Mouse (Mus musculus) MEL (cell line): ENCODE measurements around the gene Slc16a10. TPM values are rescaled to one million over a fixed set of nuclear protein-coding genes. Genes with fewer than 3 reads are reported as not detected.

Source experiments
- DNase-seq: peaks from one replicate; pipeline ENCODE4 v3.0.0; 2011; ENCODE audit warnings: low read depth, low spot score
- H3K27ac ChIP-seq: 2 replicates; pipeline ENCODE4 v1.5.1; 2012; ENCODE audit warnings: low read depth, mild to moderate bottlenecking, control low read depth, low read length, moderate library complexity; ENCODE audit not compliant: control insufficient read depth
- H3K27me3 ChIP-seq, 2 experiments: fragments of 150-350 bp in 1 of 2; sonication (generic) in 1 of 2; 2 replicates each; pipeline ENCODE4 v1.6.1; 2012; ENCODE audit warnings: low read length in 2 of 2, mild to moderate bottlenecking in 2 of 2, improper control_type of control experiment in 1 of 2, moderate library complexity in 1 of 2; ENCODE audit not compliant: insufficient read depth in 2 of 2, control insufficient read depth in 1 of 2
- H3K36me3 ChIP-seq, 2 experiments: 2 replicates each; pipeline ENCODE4 v1.6.1; 2012 to 2014; ENCODE audit warnings: low read length in 2 of 2, improper control_type of control experiment in 1 of 2, inconsistent platforms in 1 of 2, mild to moderate bottlenecking in 1 of 2; ENCODE audit not compliant: insufficient read depth in 2 of 2, control insufficient read depth in 1 of 2
- H3K4me1 ChIP-seq, 2 experiments: fragments of 150-350 bp in 1 of 2; sonication (generic) in 1 of 2; 2 replicates each; pipeline ENCODE4 v1.6.1; 2012; ENCODE audit warnings: low read length in 2 of 2, improper control_type of control experiment in 1 of 2, mild to moderate bottlenecking in 1 of 2; ENCODE audit not compliant: insufficient read depth in 2 of 2, control insufficient read depth in 1 of 2
- H3K4me3 ChIP-seq, 2 experiments: fragments of 150-350 bp in 1 of 2; sonication (generic) in 1 of 2; 2 replicates each; pipeline ENCODE4 v1.5.1; 2012; ENCODE audit warnings: low read depth in 2 of 2, low read length in 2 of 2, mild to moderate bottlenecking in 2 of 2, moderate library complexity in 2 of 2, control low read depth in 1 of 2, improper control_type of control experiment in 1 of 2; ENCODE audit not compliant: control insufficient read depth in 1 of 2, insufficient read depth in 1 of 2
- H3K79me2 ChIP-seq: 2 replicates; pipeline ENCODE4 v1.6.1; 2012; ENCODE audit warnings: mild to moderate bottlenecking, low read length, moderate library complexity; ENCODE audit not compliant: control insufficient read depth, poor library complexity, insufficient read depth
- H3K9ac ChIP-seq: 2 replicates; pipeline ENCODE4 v1.6.1; 2012; ENCODE audit warnings: low read depth, mild to moderate bottlenecking, control low read depth, low read length, moderate library complexity; ENCODE audit not compliant: control insufficient read depth, poor library complexity, severe bottlenecking
- H3K9me3 ChIP-seq: fragments of 150-350 bp; sonication (generic); replicated peaks from 2 replicates; pipeline ENCODE4 v1.6.1; 2012; ENCODE audit warnings: mild to moderate bottlenecking, low read length, improper control_type of control experiment, moderate library complexity; ENCODE audit not compliant: insufficient read depth
- BHLHE40 ChIP-seq: IDR thresholded peaks from 2 replicates; pipeline ENCODE4 v1.6.1; 2012; ENCODE audit warnings: low read depth, mild to moderate bottlenecking, inconsistent platforms, low read length, improper control_type of control experiment, borderline replicate concordance
- CTCF ChIP-seq, 3 experiments: IDR thresholded peaks in 2 of 3; conservative IDR thresholded peaks in 1 of 3; 2 replicates each; pipeline ENCODE4 v1.5.1; 2011 to 2012; ENCODE audit warnings: low read length in 3 of 3, low read depth in 2 of 3, mild to moderate bottlenecking in 2 of 3, improper control_type of control experiment in 1 of 3, inconsistent platforms in 1 of 3, mixed read lengths in 1 of 3, moderate library complexity in 1 of 3; ENCODE audit not compliant: control insufficient read depth in 1 of 3, insufficient read depth in 1 of 3, poor library complexity in 1 of 3, severe bottlenecking in 1 of 3
- ETS1 ChIP-seq: IDR thresholded peaks from 2 replicates; pipeline ENCODE4 v1.6.1; 2012; ENCODE audit warnings: low read depth, mild to moderate bottlenecking, inconsistent platforms, low read length, improper control_type of control experiment, moderate library complexity
- HCFC1 ChIP-seq: IDR thresholded peaks from 2 replicates; pipeline ENCODE4 v1.6.1; 2012; ENCODE audit warnings: low read depth, mild to moderate bottlenecking, inconsistent platforms, low read length, improper control_type of control experiment, moderate library complexity
- MAZ ChIP-seq: IDR thresholded peaks from 2 replicates; pipeline ENCODE4 v1.6.1; 2012; ENCODE audit warnings: low read depth, mild to moderate bottlenecking, inconsistent platforms, low read length, improper control_type of control experiment
- MXI1 ChIP-seq: IDR thresholded peaks from 2 replicates; pipeline ENCODE4 v1.6.1; 2011; ENCODE audit warnings: mild to moderate bottlenecking, low read depth, low read length, improper control_type of control experiment
- MYB ChIP-seq: IDR thresholded peaks from 2 replicates; pipeline ENCODE4 v1.6.1; 2011; ENCODE audit warnings: mild to moderate bottlenecking, low read depth, low read length, improper control_type of control experiment
- NRF1 ChIP-seq: IDR thresholded peaks from 2 replicates; pipeline ENCODE4 v1.6.1; 2014; ENCODE audit warnings: low read depth, mild to moderate bottlenecking, inconsistent platforms, low read length, improper control_type of control experiment, moderate library complexity; ENCODE audit not compliant: poor library complexity, insufficient read depth, severe bottlenecking
- POLR2A ChIP-seq, 2 experiments: IDR thresholded peaks; 2 replicates each; pipeline ENCODE4 v1.6.1; 2011 to 2012; ENCODE audit warnings: low read length in 2 of 2, mild to moderate bottlenecking in 2 of 2, control low read depth in 1 of 2, improper control_type of control experiment in 1 of 2, low read depth in 1 of 2, moderate library complexity in 1 of 2; ENCODE audit not compliant: control insufficient read depth in 1 of 2, insufficient read depth in 1 of 2, poor library complexity in 1 of 2
- POLR2AphosphoS2 ChIP-seq: IDR thresholded peaks from 2 replicates; pipeline ENCODE4 v1.6.1; 2011; ENCODE audit warnings: low read length, improper control_type of control experiment
- RAD21 ChIP-seq: IDR thresholded peaks from 2 replicates; pipeline ENCODE4 v1.6.1; 2011; ENCODE audit warnings: mild to moderate bottlenecking, low read depth, low read length, improper control_type of control experiment
- RCOR1 ChIP-seq: IDR thresholded peaks from 2 replicates; pipeline ENCODE4 v1.6.1; 2012; ENCODE audit warnings: low read depth, mild to moderate bottlenecking, inconsistent platforms, low read length, improper control_type of control experiment
- SMC3 ChIP-seq: IDR thresholded peaks from 2 replicates; pipeline ENCODE4 v1.6.1; 2011; ENCODE audit warnings: low read depth, low read length, improper control_type of control experiment
- TAL1 ChIP-seq: IDR thresholded peaks from 2 replicates; pipeline ENCODE4 v1.6.1; 2012; ENCODE audit warnings: mild to moderate bottlenecking, inconsistent platforms, low read length, moderate library complexity, mixed read lengths
- TCF12 ChIP-seq: IDR thresholded peaks from 2 replicates; pipeline ENCODE4 v1.6.1; 2014; ENCODE audit warnings: low read depth, mild to moderate bottlenecking, inconsistent platforms, low read length, improper control_type of control experiment, moderate library complexity
- UBTF ChIP-seq: IDR thresholded peaks from 2 replicates; pipeline ENCODE4 v1.6.1; 2012; ENCODE audit warnings: low read depth, mild to moderate bottlenecking, inconsistent platforms, low read length, improper control_type of control experiment, moderate library complexity, borderline replicate concordance; ENCODE audit not compliant: insufficient read depth
- USF1 ChIP-seq: IDR thresholded peaks from 2 replicates; pipeline ENCODE4 v1.6.1; 2014; ENCODE audit warnings: low read depth, mild to moderate bottlenecking, inconsistent platforms, low read length, improper control_type of control experiment, moderate library complexity
- USF2 ChIP-seq, 2 experiments: IDR thresholded peaks; 2 replicates each; pipeline ENCODE4 v1.6.1; 2011 to 2012; ENCODE audit warnings: improper control_type of control experiment in 2 of 2, low read length in 2 of 2, borderline replicate concordance in 1 of 2, inconsistent platforms in 1 of 2, low read depth in 1 of 2, mild to moderate bottlenecking in 1 of 2; ENCODE audit not compliant: insufficient read depth in 1 of 2
- ZKSCAN1 ChIP-seq: IDR thresholded peaks from 2 replicates; pipeline ENCODE4 v1.6.1; 2012; ENCODE audit warnings: low read depth, mild to moderate bottlenecking, inconsistent platforms, low read length, improper control_type of control experiment, moderate library complexity
- ZNF384 ChIP-seq: IDR thresholded peaks from 2 replicates; pipeline ENCODE4 v1.6.1; 2012; ENCODE audit warnings: low read depth, mild to moderate bottlenecking, inconsistent platforms, low read length, improper control_type of control experiment
- polyA plus RNA-seq, 2 experiments: library from polyadenylated mRNA; stranded (reverse) in 1 of 2; unstranded in 1 of 2; fragments of >175 nt in 1 of 2; fragments of >200 nt in 1 of 2; gene quantifications; 2 replicates each; pipeline versions ENCODE4 v1.2.1 to v1.2.4; 2012; ENCODE audit warnings: low replicate concordance in 2 of 2, low read depth in 1 of 2; ENCODE audit not compliant: insufficient read length in 2 of 2, insufficient read depth in 1 of 2, missing spikeins in 1 of 2
- total RNA-seq: library from RNA; depleted of rRNA; stranded (reverse); fragments of 300-350 nt; gene quantifications from 2 replicates; pipeline ENCODE4 v1.2.3, GENCODE M21; 2012

The Slc16a10 gene
- total and polyA plus RNA-seq, 3 experiments, result 13.2 to 17.9 TPM; not detected in 1

GRCm38 (mm10) chr10:40084332-40085093 is 57.5 kb downstream of the Slc16a10 start:
- no peaks in the 10 kb centered on the region for H3K27me3 ChIP-seq
- no peak for DNase-seq
- no peak for TF ChIP-seq RAD21
- TF ChIP-seq HCFC1, result no peak
- no peak for TF ChIP-seq MYB
- no peaks in the 10 kb centered on the region for H3K79me2 ChIP-seq
- H3K9me3 ChIP-seq, result no peaks in the 10 kb centered on the region
- peaks cover 13 to 16% of the 10 kb centered on the region in 2 experiments for H3K4me1 ChIP-seq
- no peak overlapping the region; the same call in 1 of the 2 replicates for H3K27ac ChIP-seq
- H3K4me3 ChIP-seq, result no peak overlapping the region
- H3K36me3 ChIP-seq, result peaks cover 0 to 21% of the 10 kb centered on the region in 2 experiments; a peak in 1 of 4 replicates
- H3K9ac ChIP-seq, result no peak overlapping the region

- Histone ChIP-seq H3K36me3 (peaks cover 0 to 21% of the 10 kb centered on the region in 2 experiments; a peak in 1 of 4 replicates), H3K27ac (no peak overlapping the region), H3K4me1 (peaks cover 13 to 16% of the 10 kb centered on the region in 2 experiments), H3K4me3 (no peak overlapping the region), H3K79me2 (no peaks in the 10 kb centered on the region), H3K27me3 (no peaks in the 10 kb centered on the region), H3K9me3 (no peaks in the 10 kb centered on the region), H3K9ac (no peak overlapping the region)
- DNase-seq, result no peak
- TF ChIP-seq UBTF (no peak), HCFC1 (no peak), TCF12 (no peak)
Measured at GRCm38 (mm10) chr10:40083556-40083955, 58.5 kb downstream of the Slc16a10 start.

- TF ChIP-seq MAZ (no peak), ZKSCAN1 (no peak), RCOR1 (no peak), TAL1 (no peak), POLR2AphosphoS2 (no peak), HCFC1 (no peak), RAD21 (no peak), MXI1 (no peak), ETS1 (no peak), USF2 (IDR thresholded peaks at IDR 0.05; ENCODE audit: borderline replicate concordance in 1 of 2, insufficient read depth in 1 of 2, low read depth in 1 of 2, low read length in 2 of 2) (no peak), TCF12 (no peak), ZNF384 (no peak), NRF1 (no peak), BHLHE40 (no peak), USF1 (no peak), POLR2A (IDR thresholded peaks at IDR 0.05; ENCODE audit: control insufficient read depth in 1 of 2, insufficient read depth in 1 of 2, low read depth in 1 of 2, low read length in 2 of 2, poor library complexity in 1 of 2) (no peak), UBTF (no peak), SMC3 (no peak), CTCF (IDR thresholded peaks at IDR 0.05 in 2 of 3, conservative IDR thresholded peaks at IDR 0.05 in 1 of 3; ENCODE audit: control insufficient read depth in 1 of 3, insufficient read depth in 1 of 3, low read depth in 2 of 3, low read length in 3 of 3, poor library complexity in 1 of 3, severe bottlenecking in 1 of 3) (no peak)
- TF ChIP-seq, all 39 proteins: peak for 0
- Histone ChIP-seq H3K79me2 (no peaks in the 10 kb centered on the region), H3K4me3 (no peak overlapping the region), H3K36me3 (peaks cover 0 to 21% of the 10 kb centered on the region in 2 experiments; a peak in 1 of 4 replicates), H3K9me3 (no peaks in the 10 kb centered on the region), H3K27me3 (no peaks in the 10 kb centered on the region), H3K9ac (no peak overlapping the region), H3K27ac (no peak overlapping the region), H3K4me1 (peaks cover 13 to 16% of the 10 kb centered on the region in 2 experiments)
- no peak for DNase-seq
Measured at GRCm38 (mm10) chr10:40082668-40083067, 59.4 kb downstream of the Slc16a10 start.
